Mouse (Mus musculus) heart, postnatal 0 days (tissue): ENCODE results near the gene Slc39a11. TPM values are rescaled to one million over a fixed set of nuclear protein-coding genes. Genes with fewer than 3 reads are reported as not detected.

Experiments
- ATAC-seq: fragments of 200-750 bp; cut with Nextera tagmentation; 2 replicates; pipeline ENCODE4 v1.8.0; 2017; ENCODE audit warnings: low read depth, moderate number of reproducible peaks, moderate library complexity; ENCODE audit not compliant: insufficient read depth
- DNase-seq: peaks from one replicate; pipeline ENCODE4 v3.0.0-alpha.2; 2016; ENCODE audit warnings: low spot score
- H3K27ac ChIP-seq: fragments of 300-500 bp; sonication (generic); 2 replicates; pipeline ENCODE4 v1.5.1; 2014; ENCODE audit warnings: low read depth, mild to moderate bottlenecking
- H3K27me3 ChIP-seq: fragments of 300-500 bp; sonication (generic); 2 replicates; pipeline ENCODE4 v1.6.1; 2014; ENCODE audit warnings: low read length, mixed read lengths; ENCODE audit not compliant: control insufficient read depth, insufficient read depth
- H3K36me3 ChIP-seq: fragments of 300-500 bp; sonication (generic); replicated peaks from 2 replicates; pipeline ENCODE4 v1.6.1; 2014; ENCODE audit warnings: low read length, mixed read lengths; ENCODE audit not compliant: control insufficient read depth, insufficient read depth
- H3K4me1 ChIP-seq: fragments of 300-500 bp; sonication (generic); 2 replicates; pipeline ENCODE4 v1.6.1; 2014; ENCODE audit warnings: antibody characterized with exemption; ENCODE audit not compliant: control insufficient read depth, insufficient read depth
- H3K4me2 ChIP-seq: fragments of 300-500 bp; sonication (generic); 2 replicates; pipeline ENCODE4 v1.6.1; 2014; ENCODE audit warnings: low read depth, mild to moderate bottlenecking, low read length, moderate library complexity
- H3K4me3 ChIP-seq: fragments of 300-500 bp; sonication (generic); 2 replicates; pipeline ENCODE4 v1.5.1; 2014; ENCODE audit warnings: low read depth, low read length
- H3K9ac ChIP-seq: fragments of 300-500 bp; sonication (generic); replicated peaks from 2 replicates; pipeline ENCODE4 v1.6.1; 2014; ENCODE audit warnings: low read depth, low read length, mixed read lengths
- H3K9me3 ChIP-seq: fragments of 300-500 bp; sonication (generic); replicated peaks from 2 replicates; pipeline ENCODE4 v1.6.1; 2016; ENCODE audit warnings: low read length; ENCODE audit not compliant: control insufficient read depth
- CTCF ChIP-seq: IDR thresholded peaks from 2 replicates; pipeline ENCODE4 v1.5.1; 2016; ENCODE audit warnings: antibody characterized with exemption, control low read depth, low read depth
- EP300 ChIP-seq: IDR thresholded peaks from 2 replicates; pipeline ENCODE4 v1.6.1; 2016; ENCODE audit warnings: antibody characterized with exemption, low read depth
- WGBS: fragments of 180-500 bp; shearing (Covaris S2); extraction: QIAGEN DNeasy Blood & Tissue Kit; methylation state at CpG from one replicate; pipeline ENCODE4 v1.1.7; 2014; 5-methylcytosine and 5-hydroxymethylcytosine counted together
- polyA plus RNA-seq: library from polyadenylated mRNA; unstranded; fragments of >200 nt; fragmentation: Nextera tagmentation; extraction: Ambion mirVana; gene quantifications from 2 replicates; pipeline ENCODE4 v1.2.1, GENCODE M21; 2015
- total RNA-seq: library from RNA; depleted of rRNA; stranded (reverse); fragments of >200 nt; gene quantifications from 2 replicates; pipeline ENCODE4 v1.2.3, GENCODE M21; 2014; ENCODE audit warnings: low replicate concordance

Gene Slc39a11
- total and polyA plus RNA-seq, 2 experiments from 2014 or later: 8.6 to 16.3 TPM

GRCm38 (mm10) chr11:113611664-113612611 is 37.9 kb downstream of the Slc39a11 start:
- 0 out of 2 replicates have a peak overlapping the region, but pooled peaks have one; percentile 7 for H3K4me3 ChIP-seq

GRCm38 (mm10) chr11:113611112-113611646 is 38.7 kb downstream of the Slc39a11 start:
- 84% methylated on average over 10 of the region's 10 CpGs for WGBS
- no peak overlapping the region for H3K27ac ChIP-seq
- H3K27me3 ChIP-seq: no peaks in the 10 kb centered on the region; the same call in 1 of the 2 replicates
- H3K9ac ChIP-seq: no peak overlapping the region
- no peaks in the 10 kb centered on the region for H3K36me3 ChIP-seq
- no peak overlapping the region for H3K4me3 ChIP-seq
- TF ChIP-seq EP300 (no peak), CTCF (no peak)
- no peaks in the 10 kb centered on the region for H3K9me3 ChIP-seq
- H3K4me2 ChIP-seq: no peak overlapping the region; the same call in 1 of the 2 replicates
- ATAC-seq (no peak), DNase-seq (no peak)
- no peaks in the 10 kb centered on the region; the same call in 1 of the 2 replicates for H3K4me1 ChIP-seq

More at GRCm38 (mm10) chr11:113611664-113612611, 37.9 kb downstream of the Slc39a11 start:
- Histone ChIP-seq H3K36me3 (no peaks in the 10 kb centered on the region), H3K4me1 (no peaks in the 10 kb centered on the region; the same call in 1 of the 2 replicates), H3K4me2 (peak overlapping the region; percentile 48), H3K9me3 (no peaks in the 10 kb centered on the region), H3K27me3 (peaks cover under 1% of the 10 kb centered on the region; the same call in 1 of the 2 replicates), H3K27ac (no peak overlapping the region), H3K9ac (no peak overlapping the region)
- DNase-seq (peak; percentile 40), ATAC-seq (0 out of 2 replicates have a peak, but pooled peaks have one; percentile 30)
- 14% methylated on average over 24 of the region's 24 CpGs for WGBS
- no peak for TF ChIP-seq EP300
- TF ChIP-seq CTCF: peak; percentile 63

GRCm38 (mm10) chr11:113610266-113610665 is 39.6 kb downstream of the Slc39a11 start:
- Histone ChIP-seq H3K36me3 (no peaks in the 10 kb centered on the region), H3K27me3 (no peaks in the 10 kb centered on the region), H3K27ac (no peak overlapping the region), H3K4me2 (no peak overlapping the region), H3K9me3 (no peaks in the 10 kb centered on the region), H3K4me3 (no peak overlapping the region), H3K4me1 (no peaks in the 10 kb centered on the region; the same call in 1 of the 2 replicates), H3K9ac (no peak overlapping the region)
- WGBS: 61% methylated on average over 5 of the region's 5 CpGs
- DNase-seq (no peak), ATAC-seq (no peak)
- TF ChIP-seq CTCF (no peak), EP300 (no peak)

GRCm38 (mm10) chr11:113609581-113609980 is 40.3 kb downstream of the Slc39a11 start:
- TF ChIP-seq CTCF: no peak
- TF ChIP-seq EP300: no peak
- DNase-seq: no peak

GRCm38 (mm10) chr11:113607556-113607955 is 42.3 kb downstream of the Slc39a11 start:
- 94% methylated on average over 12 of the region's 12 CpGs for WGBS
- no peaks in the 10 kb centered on the region; the same call in 1 of the 2 replicates for H3K4me1 ChIP-seq

More at GRCm38 (mm10) chr11:113609581-113609980, 40.3 kb downstream of the Slc39a11 start:
- Histone ChIP-seq H3K4me2 (no peak overlapping the region), H3K9ac (no peak overlapping the region), H3K4me3 (no peak overlapping the region), H3K4me1 (no peaks in the 10 kb centered on the region; the same call in 1 of the 2 replicates), H3K9me3 (no peaks in the 10 kb centered on the region), H3K36me3 (no peaks in the 10 kb centered on the region), H3K27me3 (no peaks in the 10 kb centered on the region), H3K27ac (no peak overlapping the region)
- ATAC-seq: no peak
- 73% methylated on average over 5 of the region's 5 CpGs for WGBS

More at GRCm38 (mm10) chr11:113607556-113607955, 42.3 kb downstream of the Slc39a11 start:
- Histone ChIP-seq H3K27me3 (no peaks in the 10 kb centered on the region), H3K4me2 (no peak overlapping the region), H3K27ac (no peak overlapping the region), H3K9ac (no peak overlapping the region), H3K36me3 (no peaks in the 10 kb centered on the region), H3K4me3 (no peak overlapping the region), H3K9me3 (no peaks in the 10 kb centered on the region)
- no peak for ATAC-seq
- TF ChIP-seq CTCF (no peak), EP300 (no peak)
- no peak for DNase-seq
